Mouse (Mus musculus): ENCODE measurements around the gene Tmem98. TPM values are rescaled to one million over a fixed set of nuclear protein-coding genes. Genes with fewer than 3 reads are reported as not detected.
A peak's percentile ranks its signal among the peaks of the same experiment; 100 is the strongest.

The Tmem98 gene
- total and polyA plus RNA-seq, 3 experiments = 12.7 to 21.3 (median 18.4) TPM

DNA sequence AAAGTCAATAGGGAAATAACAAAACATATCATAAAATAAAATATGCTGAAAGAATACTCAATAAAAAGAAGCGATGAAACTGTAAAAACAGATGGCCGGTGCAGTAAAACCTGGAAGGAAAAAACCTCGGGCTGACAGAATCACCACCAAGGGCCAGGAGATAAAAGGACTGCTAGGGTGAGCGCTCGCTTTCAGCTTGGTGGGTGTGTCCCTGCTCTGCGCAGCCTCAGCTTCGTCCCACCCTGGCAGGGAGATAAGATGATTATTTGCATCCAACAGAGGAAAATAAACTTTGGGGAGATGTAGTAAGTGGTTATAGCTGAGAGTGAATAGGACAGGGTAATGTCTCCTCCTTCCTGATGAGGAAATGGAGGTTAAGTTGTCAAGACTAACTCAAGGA, 44.9 kb downstream of the Tmem98 start:
- Histone ChIP-seq H3K4me2 (ENCODE audit: insufficient read depth, low read depth, poor library complexity, severe bottlenecking) (peak overlapping the region; percentile 80; the same call in 1 of the 2 replicates), H3K27ac (ENCODE audit: insufficient read depth, low read depth) (no peak overlapping the region), H3K9ac (ENCODE audit: insufficient read depth, low read depth) (no peak overlapping the region), H3K27me3 (replicated peaks) (peaks cover 86% of the 10 kb centered on the region), H3K4me1 (ENCODE audit: control insufficient read depth in 1 of 2, insufficient read depth in 2 of 2) (no peaks in the 10 kb centered on the region), H3K36me3 (replicated peaks in 1 of 2; ENCODE audit: control insufficient read depth in 1 of 2, insufficient read depth in 1 of 2, low read length in 1 of 2) (no peaks in the 10 kb centered on the region), H3K4me3 (replicated peaks in 1 of 3; ENCODE audit: low read depth in 2 of 3, low read length in 2 of 3, poor library complexity in 1 of 3) (no peak overlapping the region), H3K79me2 (replicated peaks; ENCODE audit: control insufficient read depth, extremely low read depth, insufficient read depth, poor library complexity, severe bottlenecking) (no peaks in the 10 kb centered on the region), H3K9me3 (replicated peaks; ENCODE audit: low read length) (no peaks in the 10 kb centered on the region)
- in situ Hi-C loops (cut with MboI; ENCODE audit: low pct_ligation_motif_present, low pct_unique_long_range_greater_than_20kb, low sequenced_read_pairs) = no loop called here
- no peak for DNase-seq (ENCODE audit: extremely low read depth)
- TF ChIP-seq USF1 (IDR thresholded peaks at IDR 0.05; ENCODE audit: low read depth, low read length) = no peak
- TF ChIP-seq POLR2AphosphoS2 (IDR thresholded peaks at IDR 0.05; ENCODE audit: low read depth, low read length) = no peak
- TF ChIP-seq NELFE (IDR thresholded peaks at IDR 0.05; ENCODE audit: low read depth, low read length) = no peak
- TF ChIP-seq TCF12 (IDR thresholded peaks at IDR 0.05; ENCODE audit: low read depth, low read length) = no peak
- no peak for TF ChIP-seq JUN (IDR thresholded peaks at IDR 0.05; ENCODE audit: insufficient read depth, low read depth, low read length)
- peak; percentile 75 for TF ChIP-seq NRF1 (IDR thresholded peaks at IDR 0.05; ENCODE audit: low read depth, low read length)
- TF ChIP-seq PAX5 (IDR thresholded peaks at IDR 0.05; ENCODE audit: low read length) = no peak
- no peak for TF ChIP-seq MYC (IDR thresholded peaks at IDR 0.05; ENCODE audit: low read depth, low read length)
- TF ChIP-seq ZNF384 (IDR thresholded peaks at IDR 0.05; ENCODE audit: low read depth, low read length) = no peak
- dilution Hi-C loops (cut with MboI; ENCODE audit: extremely low pct_ligation_motif_present, extremely low pct_unique_long_range_greater_than_20kb, low sequenced_read_pairs) = no loop called here

DNA sequence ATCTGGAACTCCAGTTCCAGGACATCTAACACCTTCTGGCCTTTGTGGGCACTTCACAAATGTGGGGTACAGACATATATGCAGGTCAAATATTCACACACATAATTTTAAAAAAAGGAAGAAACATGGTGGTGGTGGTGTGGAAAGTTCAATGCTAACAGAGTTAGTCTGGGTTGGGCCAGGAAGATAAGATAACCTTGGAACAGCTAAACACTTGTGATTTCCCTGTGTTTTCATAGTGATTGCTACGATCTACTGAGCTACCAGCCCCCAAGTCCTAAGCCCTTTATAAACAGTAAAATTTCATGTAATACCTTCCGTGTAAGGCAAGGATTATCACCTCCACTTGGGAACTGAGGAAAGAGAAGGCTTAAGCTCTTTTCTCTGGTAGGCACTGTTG, 46.9 kb downstream of the Tmem98 start:
- Histone ChIP-seq H3K4me1 (ENCODE audit: control insufficient read depth in 1 of 2, insufficient read depth in 2 of 2) (no peaks in the 10 kb centered on the region), H3K27ac (ENCODE audit: insufficient read depth, low read depth) (no peak overlapping the region), H3K79me2 (replicated peaks; ENCODE audit: control insufficient read depth, extremely low read depth, insufficient read depth, poor library complexity, severe bottlenecking) (no peaks in the 10 kb centered on the region), H3K4me3 (replicated peaks in 1 of 3; ENCODE audit: low read depth in 2 of 3, low read length in 2 of 3, poor library complexity in 1 of 3) (no peak overlapping the region), H3K9ac (ENCODE audit: insufficient read depth, low read depth) (no peak overlapping the region), H3K36me3 (replicated peaks in 1 of 2; ENCODE audit: control insufficient read depth in 1 of 2, insufficient read depth in 1 of 2, low read length in 1 of 2) (no peaks in the 10 kb centered on the region), H3K4me2 (ENCODE audit: insufficient read depth, low read depth, poor library complexity, severe bottlenecking) (no peak overlapping the region), H3K27me3 (replicated peaks) (peaks cover 83% of the 10 kb centered on the region), H3K9me3 (replicated peaks; ENCODE audit: low read length) (no peaks in the 10 kb centered on the region)
- dilution Hi-C loops (cut with MboI; ENCODE audit: extremely low pct_ligation_motif_present, extremely low pct_unique_long_range_greater_than_20kb, low sequenced_read_pairs) (no loop called here), in situ Hi-C loops (cut with MboI; ENCODE audit: low pct_ligation_motif_present, low pct_unique_long_range_greater_than_20kb, low sequenced_read_pairs) (no loop called here)
- DNase-seq (ENCODE audit: extremely low read depth) = no peak
- TF ChIP-seq MAZ (IDR thresholded peaks at IDR 0.05; ENCODE audit: low read depth, low read length) (no peak), ZKSCAN1 (IDR thresholded peaks at IDR 0.05; ENCODE audit: borderline replicate concordance, low read depth, low read length) (no peak)

DNA sequence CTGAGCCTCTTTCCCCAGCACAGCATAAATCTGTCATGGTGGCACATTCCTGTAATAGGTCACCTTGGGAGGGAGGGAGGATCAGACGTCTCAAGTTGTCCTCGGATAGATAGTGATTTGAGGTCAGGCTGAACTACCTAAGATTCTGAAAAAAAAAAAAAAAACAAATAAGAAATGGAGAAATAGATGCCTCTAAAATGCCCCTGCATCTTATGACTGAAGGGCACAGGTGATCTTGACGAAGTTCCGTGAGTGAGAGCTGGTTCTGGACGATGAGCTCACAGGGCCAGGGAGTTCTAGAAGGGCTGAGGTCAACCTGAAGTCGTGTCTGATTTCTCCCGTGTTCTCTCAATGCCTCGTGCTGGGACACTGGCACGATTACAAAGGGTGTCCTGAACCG, 48.1 kb downstream of the Tmem98 start, which contains the start of gene Spaca3:
Gene Spaca3, plus strand, starts transcription at position 301 of the 400 bp plus-strand sequence.
- Histone ChIP-seq H3K9me3 (replicated peaks; ENCODE audit: low read length) (no peaks in the 10 kb centered on the region), H3K4me3 (replicated peaks in 1 of 3; ENCODE audit: low read depth in 2 of 3, low read length in 2 of 3, poor library complexity in 1 of 3) (no peak within 1 kb of the TSS), H3K4me2 (ENCODE audit: insufficient read depth, low read depth, poor library complexity, severe bottlenecking) (no peak within 1 kb of the TSS), H3K79me2 (replicated peaks; ENCODE audit: control insufficient read depth, extremely low read depth, insufficient read depth, poor library complexity, severe bottlenecking) (no peaks in the 10 kb centered on the region), H3K27me3 (replicated peaks) (peaks cover 82% of the 10 kb centered on the region), H3K36me3 (replicated peaks in 1 of 2; ENCODE audit: control insufficient read depth in 1 of 2, insufficient read depth in 1 of 2, low read length in 1 of 2) (no peaks in the 10 kb centered on the region), H3K9ac (ENCODE audit: insufficient read depth, low read depth) (no peak within 1 kb of the TSS), H3K4me1 (ENCODE audit: control insufficient read depth in 1 of 2, insufficient read depth in 2 of 2) (no peaks in the 10 kb centered on the region), H3K27ac (ENCODE audit: insufficient read depth, low read depth) (no peak within 1 kb of the TSS)
- dilution Hi-C loops (cut with MboI; ENCODE audit: extremely low pct_ligation_motif_present, extremely low pct_unique_long_range_greater_than_20kb, low sequenced_read_pairs) = no loop called here
- TF ChIP-seq RCOR1 (conservative IDR thresholded peaks at IDR 0.05; ENCODE audit: low read depth, low read length) (no peak), ZC3H11A (IDR thresholded peaks at IDR 0.05; ENCODE audit: low read depth, low read length) (no peak), KAT2A (IDR thresholded peaks at IDR 0.05; ENCODE audit: insufficient replicate concordance, low read length) (no peak), BHLHE40 (IDR thresholded peaks at IDR 0.05; ENCODE audit: low read depth, low read length) (no peak), MAX (IDR thresholded peaks at IDR 0.05; ENCODE audit: low read length) (no peak), CHD2 (IDR thresholded peaks at IDR 0.05; ENCODE audit: low read length) (no peak), NRF1 (IDR thresholded peaks at IDR 0.05; ENCODE audit: low read depth, low read length) (no peak), JUND (conservative IDR thresholded peaks at IDR 0.05; ENCODE audit: low read depth, low read length) (no peak), USF1 (IDR thresholded peaks at IDR 0.05; ENCODE audit: low read depth, low read length) (no peak), POLR2AphosphoS2 (IDR thresholded peaks at IDR 0.05; ENCODE audit: low read depth, low read length) (no peak), GABPA (IDR thresholded peaks at IDR 0.05; ENCODE audit: insufficient replicate concordance, low read depth, low read length) (no peak), NELFE (IDR thresholded peaks at IDR 0.05; ENCODE audit: low read depth, low read length) (no peak), JUN (IDR thresholded peaks at IDR 0.05; ENCODE audit: insufficient read depth, low read depth, low read length) (no peak), MAZ (IDR thresholded peaks at IDR 0.05; ENCODE audit: low read depth, low read length) (no peak), E2F4 (IDR thresholded peaks at IDR 0.05; ENCODE audit: insufficient replicate concordance, low read depth, low read length) (no peak)
- DNase-seq (ENCODE audit: extremely low read depth) = no peak
- in situ Hi-C loops (cut with MboI; ENCODE audit: low pct_ligation_motif_present, low pct_unique_long_range_greater_than_20kb, low sequenced_read_pairs) = no loop called here
